Mouse (Mus musculus): ENCODE results near the gene Ank. TPM values are rescaled to one million over a fixed set of nuclear protein-coding genes. Genes with fewer than 3 reads are reported as not detected.
"Not testable (repeated sequence)": the region's sequence is repeated elsewhere in the genome, so short reads cannot be mapped to it uniquely, and the experiment has no call there.

The Ank gene
- total RNA-seq, 2 experiments from 2014 or later, result 173 to 186 TPM

- DNase-seq (ENCODE audit: low spot score in 2 of 2), result no peak
- intact Hi-C loops (cut with DNase I), result no loop called here
Observed at GRCm38 (mm10) chr15:27463876-27464275, 2.6 kb upstream of the Ank start.

- intact Hi-C loops (cut with DNase I), result loop anchor here (1.0 to 5.0 kb wide), 6 partner anchors 37 to 138 kb away; no protein-coding TSS in a partner anchor
- DNase-seq (ENCODE audit: low spot score in 2 of 2), result no peak
Observed at GRCm38 (mm10) chr15:27465391-27466005, 979 bp upstream of the Ank start.

DNA sequence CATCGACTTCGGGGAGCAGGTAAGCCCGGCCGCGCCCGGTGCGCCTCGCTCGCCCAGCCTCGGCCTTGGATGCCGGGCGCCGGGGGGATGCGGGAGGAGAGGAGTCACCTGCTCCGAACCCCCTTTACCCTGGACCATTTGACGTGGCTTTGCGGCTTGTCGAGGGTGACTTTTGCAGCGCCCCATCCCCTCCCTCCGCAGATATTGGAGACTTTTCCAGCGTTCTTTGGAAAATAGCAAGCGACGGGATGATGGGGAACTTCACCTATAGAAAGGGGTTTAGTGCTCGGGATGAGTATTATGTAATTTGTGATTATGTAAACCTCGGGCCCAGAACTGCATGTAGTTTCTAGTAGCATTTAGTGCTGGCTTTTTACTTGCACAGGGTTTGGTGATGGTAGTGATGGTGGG lies 609 bp downstream of the Ank start:
- no peak for DNase-seq (ENCODE audit: low spot score in 2 of 2)
- intact Hi-C loops (cut with DNase I), result loop anchor here (5.0 kb wide), 5 partner anchors 35 to 115 kb away; no protein-coding TSS in a partner anchor

DNA sequence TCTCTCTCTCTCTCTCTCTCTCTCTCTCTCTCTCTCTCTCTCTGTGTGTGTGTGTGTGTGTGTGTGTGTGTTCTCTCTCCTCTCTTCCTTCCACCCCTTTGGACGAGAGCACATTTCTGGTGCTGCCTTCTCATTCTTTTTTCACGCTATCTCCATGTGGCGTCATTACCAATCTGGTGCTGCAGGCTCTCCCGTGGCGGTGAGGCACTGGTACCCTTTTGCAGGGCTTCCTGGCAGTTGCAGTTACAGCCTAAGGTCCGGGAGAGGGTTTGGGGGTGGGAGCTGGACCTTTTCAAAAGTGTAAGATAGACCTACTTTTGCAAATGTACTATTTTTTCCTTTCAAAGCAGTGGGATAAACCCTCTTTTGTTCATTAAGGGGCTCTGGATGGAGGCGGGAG lies 1.2 kb downstream of the Ank start:
- no peak for DNase-seq (ENCODE audit: low spot score in 2 of 2)
- intact Hi-C loops (cut with DNase I), result loop anchor here (5.0 kb wide), 5 partner anchors 35 to 115 kb away; no protein-coding TSS in a partner anchor

GRCm38 (mm10) chr15:27468822-27469488 lies 2.5 kb downstream of the Ank start:
- intact Hi-C loops (cut with DNase I), result loop anchor here (5.0 kb wide), 5 partner anchors 33 to 113 kb away; no protein-coding TSS in a partner anchor
- DNase-seq (ENCODE audit: low spot score in 2 of 2), result no peak

- intact Hi-C loops (cut with DNase I); DNase-seq (ENCODE audit: low spot score in 2 of 2): not testable (repeated sequence)
Observed at GRCm38 (mm10) chr15:27470346-27470745, 3.9 kb downstream of the Ank start.

DNA sequence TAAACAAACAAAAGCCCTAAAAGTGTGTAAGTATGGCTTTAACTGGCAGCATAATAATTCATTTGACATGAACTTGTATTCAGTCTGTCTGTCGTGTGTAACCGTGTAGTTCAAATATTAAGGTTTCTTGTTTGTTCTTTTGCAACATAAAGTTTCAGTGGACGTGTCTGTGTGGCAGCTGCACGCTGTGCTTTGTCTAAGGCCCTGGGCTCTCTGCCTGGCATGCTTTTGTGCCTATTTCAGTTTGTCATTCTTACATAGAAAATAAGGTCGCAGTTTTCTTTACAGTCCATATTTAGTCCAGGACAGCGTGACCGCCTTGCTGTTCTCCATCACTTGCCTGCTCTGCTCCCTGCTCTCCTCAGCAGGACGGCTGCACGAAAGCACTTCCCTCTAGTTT lies 5.8 kb downstream of the Ank start:
- intact Hi-C loops (cut with DNase I), result no loop called here
- no peak for DNase-seq (ENCODE audit: low spot score in 2 of 2)

DNA sequence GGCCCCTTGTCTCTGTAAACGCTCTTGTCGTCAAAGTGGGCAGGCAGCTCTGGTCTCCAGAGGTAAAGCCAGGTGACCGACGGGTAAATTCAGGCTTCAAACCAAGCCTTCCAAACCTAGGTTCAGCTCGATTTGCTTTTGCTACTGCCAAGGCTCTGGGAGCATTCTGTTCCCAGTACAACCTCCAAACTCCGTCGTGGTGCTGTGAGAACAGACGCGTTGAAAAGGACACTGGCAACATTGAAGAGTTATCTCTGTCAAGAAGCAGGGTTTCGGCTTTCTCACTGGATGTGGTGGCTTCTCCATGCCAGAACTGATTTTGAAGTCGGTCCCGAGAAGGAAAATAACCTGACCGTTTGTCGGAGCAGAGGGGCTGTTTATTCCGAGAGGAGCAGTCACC lies 9.5 kb downstream of the Ank start:
- DNase-seq (ENCODE audit: low spot score in 2 of 2), result no peak
- intact Hi-C loops (cut with DNase I), result no loop called here

- DNase-seq (ENCODE audit: low spot score in 2 of 2), result no peak
Observed at GRCm38 (mm10) chr15:27476671-27477070, 10.2 kb downstream of the Ank start.

GRCm38 (mm10) chr15:27477159-27477558 lies 10.7 kb downstream of the Ank start:
- no peak for DNase-seq (ENCODE audit: low spot score in 2 of 2)
- intact Hi-C loops (cut with DNase I), result no loop called here

More at GRCm38 (mm10) chr15:27476671-27477070, 10.2 kb downstream of the Ank start:
- intact Hi-C loops (cut with DNase I), result no loop called here

GRCm38 (mm10) chr15:27477630-27478029 lies 11.2 kb downstream of the Ank start:
- DNase-seq (ENCODE audit: low spot score in 2 of 2), result no peak
- intact Hi-C loops (cut with DNase I), result no loop called here

GRCm38 (mm10) chr15:27480333-27481015 lies 14.0 kb downstream of the Ank start:
- intact Hi-C loops (cut with DNase I), result no loop called here
- no peak for DNase-seq (ENCODE audit: low spot score in 2 of 2)

DNA sequence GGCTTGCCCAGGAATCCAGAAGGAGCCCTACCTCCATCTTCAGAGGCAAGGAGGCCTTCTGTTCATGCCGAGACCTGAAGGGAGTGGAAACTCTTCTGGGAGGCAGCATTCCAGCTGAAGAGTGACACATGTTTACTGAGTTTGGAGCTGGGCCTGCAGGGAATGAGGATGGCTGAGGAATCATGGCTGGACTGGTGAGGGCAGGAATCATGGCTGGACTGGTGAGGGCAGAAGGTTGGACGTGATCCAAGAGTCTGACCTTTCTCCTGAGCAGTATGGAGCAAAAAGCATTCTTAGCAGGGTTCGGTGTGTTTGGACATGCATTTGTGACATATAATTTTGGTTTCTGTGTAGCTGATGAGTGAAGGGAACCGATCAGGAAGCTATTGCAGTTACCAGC lies 15.5 kb downstream of the Ank start:
- no peak for DNase-seq (ENCODE audit: low spot score in 2 of 2)
- intact Hi-C loops (cut with DNase I), result no loop called here

DNA sequence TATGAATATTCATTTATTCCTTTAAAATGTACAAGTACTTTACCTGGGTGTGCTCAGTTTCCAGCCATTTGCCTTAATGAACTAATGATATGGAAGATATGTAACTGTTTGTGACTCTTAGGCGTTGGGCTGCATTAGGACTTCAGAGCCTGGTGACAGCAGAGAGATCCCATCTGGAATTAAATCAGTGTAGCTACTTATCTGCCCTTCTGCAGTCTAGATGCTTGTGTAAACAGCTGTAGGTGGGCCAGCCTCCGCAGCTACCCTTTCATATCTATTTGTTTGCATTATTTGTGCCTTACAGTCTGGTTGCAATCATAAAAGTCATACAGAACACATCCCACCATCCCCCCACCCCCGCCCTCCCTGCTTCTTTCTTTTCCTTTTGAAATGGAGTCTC lies 16.7 kb downstream of the Ank start:
- intact Hi-C loops (cut with DNase I), result no loop called here
- DNase-seq (ENCODE audit: low spot score in 2 of 2), result no peak

GRCm38 (mm10) chr15:27485567-27486278 lies 19.2 kb downstream of the Ank start:
- DNase-seq (ENCODE audit: low spot score in 2 of 2), result no peak
- intact Hi-C loops (cut with DNase I), result loop anchor here (5.0 kb wide), 1 partner anchor 52 kb away; no protein-coding TSS in a partner anchor

GRCm38 (mm10) chr15:27486279-27486618 lies 19.8 kb downstream of the Ank start:
- intact Hi-C loops (cut with DNase I), result loop anchor here (5.0 kb wide), 1 partner anchor 51 kb away; no protein-coding TSS in a partner anchor
- no peak for DNase-seq (ENCODE audit: low spot score in 2 of 2)

DNA sequence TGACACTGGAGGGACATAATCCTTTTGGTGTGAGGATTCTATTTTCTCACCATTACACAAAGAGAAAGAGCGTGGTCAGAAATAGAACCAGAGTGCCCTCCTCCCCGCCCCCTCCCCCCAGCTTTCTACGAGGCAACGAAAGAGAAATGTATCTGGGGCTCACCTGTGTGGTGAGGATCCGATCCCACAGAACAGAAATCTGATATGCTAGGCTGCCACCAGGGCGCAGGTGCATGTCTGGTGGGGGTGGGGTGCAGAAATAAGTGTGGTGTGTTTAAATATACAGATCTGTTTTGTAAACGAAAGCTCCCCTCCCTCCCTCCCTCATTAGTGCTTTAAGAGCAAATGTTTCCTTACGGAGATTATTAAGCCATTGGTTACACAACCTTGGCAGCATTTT lies 20.6 kb downstream of the Ank start:
- DNase-seq (ENCODE audit: low spot score in 2 of 2), result no peak
- intact Hi-C loops (cut with DNase I), result loop anchor here (5.0 kb wide), 1 partner anchor 50 kb away; no protein-coding TSS in a partner anchor

- peak; percentile 60 to 68 for DNase-seq (ENCODE audit: low spot score in 2 of 2)
- intact Hi-C loops (cut with DNase I), result loop anchor here (5.0 kb wide), 1 partner anchor 49 kb away; no protein-coding TSS in a partner anchor
Observed at GRCm38 (mm10) chr15:27488042-27488441, 21.6 kb downstream of the Ank start.

DNA sequence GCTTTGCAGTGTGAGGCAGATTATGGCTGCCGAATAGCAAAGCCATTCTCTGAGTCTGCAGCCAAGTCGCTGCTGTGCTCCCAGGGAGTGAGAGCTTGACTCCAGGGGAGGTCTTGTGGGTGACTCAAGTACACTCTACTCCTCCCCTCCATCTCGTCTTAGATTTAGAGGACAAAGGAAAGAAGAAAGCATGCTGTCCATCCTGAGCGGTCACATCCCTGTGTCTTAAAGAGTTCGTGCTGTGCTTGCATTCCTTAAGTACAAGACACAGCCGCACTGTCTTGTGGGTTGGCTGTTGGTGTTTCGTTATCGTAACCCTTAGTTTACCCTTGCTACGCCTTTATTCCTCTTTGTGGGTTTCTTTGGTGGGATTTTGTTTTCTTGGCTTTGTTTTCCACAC lies 24.2 kb downstream of the Ank start:
- intact Hi-C loops (cut with DNase I), result no loop called here

More for the DNA sequence above, 24.2 kb downstream of the Ank start:
- no peak for DNase-seq (ENCODE audit: low spot score in 2 of 2)

All from left cerebral cortex, postnatal 36 days (tissue).